Comparison of ENCODE assay signal across 13 mouse cellular contexts in the genomic region with DNA sequence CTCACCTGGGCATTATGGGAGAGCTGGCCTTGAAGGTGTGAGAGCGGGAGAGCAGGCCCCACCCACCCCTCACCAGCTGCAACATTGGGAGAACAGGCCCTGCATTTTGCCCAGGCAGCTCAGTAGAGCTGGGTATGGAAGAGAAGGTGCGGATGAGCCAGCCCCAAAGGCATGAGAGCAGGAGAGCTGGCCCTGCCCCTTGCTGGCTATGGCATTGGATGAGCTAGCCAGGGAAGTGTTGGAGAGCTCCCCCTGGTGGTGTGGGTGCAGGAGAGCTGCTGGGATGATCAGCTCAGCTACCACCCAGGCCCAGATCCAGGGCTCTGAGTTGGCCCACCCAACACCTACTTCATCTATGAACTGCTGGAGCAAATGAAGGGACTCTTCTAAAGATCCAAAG. TPM values are rescaled to one million over a fixed set of nuclear protein-coding genes. Genes with fewer than 3 reads are reported as not detected.
A peak's percentile ranks its signal among the peaks of the same experiment; 100 is the strongest.
DNase-seq lines count a peak whose midpoint lies in the region; ATAC-seq and TF ChIP-seq lines count a peak whose summit lies in the region.
"Had no signal": no experiment of that assay in that cellular context is flagged by ENCODE, and none has a peak within 500 bp of the region (broad histone marks: within the 10 kb centered on the region; RNA-seq: fewer than 3 reads in every experiment).

No protein-coding gene starts in this region.

- no peak for ATAC-seq in hindbrain, embryonic 16.5 days

- DNase-seq in cerebellum, adult 2 months = peak; percentile 18 to 20
- DNase-seq in cerebellum, adult 9-10 months = no peak
- no peak for DNase-seq in lung, adult 2 months
- no peak for DNase-seq in lung, postnatal 10 days
- DNase-seq in ZHBTc4 (ENCODE audit: low read depth, low spot score) = peak; percentile 14
- peak; percentile 20 to 50 for DNase-seq in cerebellum, postnatal 25 days
- DNase-seq in frontal cortex, postnatal 10 days (ENCODE audit: low spot score in 2 of 2) = no peak
- DNase-seq: gastrocnemius, postnatal 10 days; liver had no signal

- H3K27me3 ChIP-seq in cerebellum, adult 2 months (ENCODE audit: control insufficient read depth, insufficient read depth, low read length) = no peaks in the 10 kb centered on the region
- H3K27me3 ChIP-seq in hindbrain, embryonic 16.5 days (replicated peaks; ENCODE audit: control insufficient read depth, insufficient read depth, low read length) = no peaks in the 10 kb centered on the region
- H3K27me3 ChIP-seq: embryonic facial prominence, embryonic 12.5 days had no signal

- H3K4me3 ChIP-seq in cerebellum, adult 2 months (replicated peaks; ENCODE audit: insufficient read depth, low read depth, low read length) = no peak overlapping the region
- H3K4me3 ChIP-seq in lung, adult 2 months (replicated peaks; ENCODE audit: extremely low read depth, low read depth, low read length) = no peak overlapping the region
- no peak overlapping the region for H3K4me3 ChIP-seq in hindbrain, embryonic 16.5 days (ENCODE audit: low read length)
- H3K4me3 ChIP-seq: embryonic facial prominence, embryonic 12.5 days had no signal

- no peak for TF ChIP-seq POLR2A in cerebellum, adult 2 months (IDR thresholded peaks at IDR 0.05; ENCODE audit: borderline replicate concordance, insufficient read depth, low read length)
- no peak for TF ChIP-seq POLR2A in lung, adult 2 months (IDR thresholded peaks at IDR 0.05; ENCODE audit: borderline replicate concordance, extremely low read depth, low read depth, low read length)

- H3K4me2 ChIP-seq in hindbrain, embryonic 16.5 days (ENCODE audit: low read length) = no peak overlapping the region
- H3K4me2 ChIP-seq: embryonic facial prominence, embryonic 12.5 days had no signal

- no peaks in the 10 kb centered on the region for H3K36me3 ChIP-seq in hindbrain, embryonic 16.5 days (ENCODE audit: control insufficient read depth, insufficient read depth, low read length)
- H3K36me3 ChIP-seq: embryonic facial prominence, embryonic 12.5 days had no signal

- 98% methylated on average over 2 of the region's 2 CpGs for WGBS in cerebellum, adult 2 months
- 89% methylated on average over 2 of the region's 2 CpGs for WGBS in lung, adult 2 months
- 85% methylated on average over 2 of the region's 2 CpGs for WGBS in hindbrain, embryonic 16.5 days

- TF ChIP-seq CTCF in cerebellum, adult 2 months (IDR thresholded peaks at IDR 0.05; ENCODE audit: borderline replicate concordance, insufficient read depth, low read depth, low read length) = 0 out of 2 replicates have a peak, but pooled peaks have one; percentile 17
- 0 out of 2 replicates have a peak, but pooled peaks have one; percentile 13 for TF ChIP-seq CTCF in lung, adult 2 months (IDR thresholded peaks at IDR 0.05; ENCODE audit: insufficient read depth, low read length)

- no peaks in the 10 kb centered on the region for H3K9me3 ChIP-seq in hindbrain, embryonic 16.5 days (ENCODE audit: control insufficient read depth, low read length)
- H3K9me3 ChIP-seq: embryonic facial prominence, embryonic 12.5 days had no signal

- H3K27ac ChIP-seq in cerebellum, adult 2 months (ENCODE audit: insufficient read depth, low read length) = no peak overlapping the region
- H3K27ac ChIP-seq in hindbrain, embryonic 16.5 days (ENCODE audit: low read depth, low read length) = no peak overlapping the region
- H3K27ac ChIP-seq: embryonic facial prominence, embryonic 12.5 days; kidney, postnatal 0 days; stomach, postnatal 0 days had no signal

- H3K9ac ChIP-seq in hindbrain, embryonic 16.5 days (ENCODE audit: low read depth, low read length) = no peak overlapping the region
- H3K9ac ChIP-seq: embryonic facial prominence, embryonic 12.5 days had no signal

- no peaks in the 10 kb centered on the region; the same call in 1 of the 2 replicates for H3K4me1 ChIP-seq in cerebellum, adult 2 months (ENCODE audit: control insufficient read depth, insufficient read depth, low read length)
- no peaks in the 10 kb centered on the region for H3K4me1 ChIP-seq in lung, adult 2 months (ENCODE audit: control insufficient read depth, insufficient read depth, low read length)
- H3K4me1 ChIP-seq in hindbrain, embryonic 16.5 days (ENCODE audit: control insufficient read depth, insufficient read depth, low read depth, low read length) = no peaks in the 10 kb centered on the region
- H3K4me1 ChIP-seq: embryonic facial prominence, embryonic 12.5 days had no signal

RNA-seq across cellular contexts. Expression of a gene that starts 34.5 kb away (rescaled TPM):
- 17.9 and 18.8 TPM in 2 replicates for polyA plus RNA-seq in cerebellum, adult 2 months (2012; rRNA removed)
- 2.0 and 2.2 TPM in 2 replicates for polyA plus RNA-seq in lung, adult 2 months (2012; rRNA removed)
- polyA plus RNA-seq in hindbrain, embryonic 16.5 days (2015; fragmentation: Nextera tagmentation; extraction: Ambion mirVana) = 93.3 and 115 TPM in 2 replicates

RNA-seq across cellular contexts. Expression of a gene that starts 39.7 kb away (rescaled TPM):
- polyA plus RNA-seq in cerebellum, adult 2 months (2012; rRNA removed) = 307 and 318 TPM in 2 replicates
- 34.8 and 39.1 TPM in 2 replicates for polyA plus RNA-seq in lung, adult 2 months (2012; rRNA removed)
- polyA plus RNA-seq in hindbrain, embryonic 16.5 days (2015; fragmentation: Nextera tagmentation; extraction: Ambion mirVana) = 54.6 and 59.0 TPM in 2 replicates

Comparison
In these comparisons a context has a peak if more than half of its experiments do, and no peak if none do; other contexts are left out.
1. DNase-seq: peak in cerebellum, adult 2 months (2 of 2), ZHBTc4 (single experiment) and cerebellum, postnatal 25 days (2 of 2); none in cerebellum, adult 9-10 months (single experiment), lung, adult 2 months (single experiment), lung, postnatal 10 days (single experiment) and frontal cortex, postnatal 10 days (0 of 2).